Mouse (Mus musculus): Measurements from ENCODE around the gene Sh3rf1.

- TF ChIP-seq CTCF (conservative IDR thresholded peaks at IDR 0.05; ENCODE audit: low read length) (no peak), POU5F1 (IDR thresholded peaks at IDR 0.05; ENCODE audit: borderline replicate concordance, low read length) (no peak)
Measured at GRCm38 (mm10) chr8:61217017-61217416, 6.7 kb upstream of the Sh3rf1 start.

Measured in E14TG2a.4 (cell line).